Mouse (Mus musculus) cerebellum, adult 8-10 months (tissue): Measurements from ENCODE around the gene Exoc3l4.

Source experiments
- DNase-seq: peaks from one replicate; pipeline ENCODE4 v3.0.0; 2022

Exoc3l4 gene

DNA sequence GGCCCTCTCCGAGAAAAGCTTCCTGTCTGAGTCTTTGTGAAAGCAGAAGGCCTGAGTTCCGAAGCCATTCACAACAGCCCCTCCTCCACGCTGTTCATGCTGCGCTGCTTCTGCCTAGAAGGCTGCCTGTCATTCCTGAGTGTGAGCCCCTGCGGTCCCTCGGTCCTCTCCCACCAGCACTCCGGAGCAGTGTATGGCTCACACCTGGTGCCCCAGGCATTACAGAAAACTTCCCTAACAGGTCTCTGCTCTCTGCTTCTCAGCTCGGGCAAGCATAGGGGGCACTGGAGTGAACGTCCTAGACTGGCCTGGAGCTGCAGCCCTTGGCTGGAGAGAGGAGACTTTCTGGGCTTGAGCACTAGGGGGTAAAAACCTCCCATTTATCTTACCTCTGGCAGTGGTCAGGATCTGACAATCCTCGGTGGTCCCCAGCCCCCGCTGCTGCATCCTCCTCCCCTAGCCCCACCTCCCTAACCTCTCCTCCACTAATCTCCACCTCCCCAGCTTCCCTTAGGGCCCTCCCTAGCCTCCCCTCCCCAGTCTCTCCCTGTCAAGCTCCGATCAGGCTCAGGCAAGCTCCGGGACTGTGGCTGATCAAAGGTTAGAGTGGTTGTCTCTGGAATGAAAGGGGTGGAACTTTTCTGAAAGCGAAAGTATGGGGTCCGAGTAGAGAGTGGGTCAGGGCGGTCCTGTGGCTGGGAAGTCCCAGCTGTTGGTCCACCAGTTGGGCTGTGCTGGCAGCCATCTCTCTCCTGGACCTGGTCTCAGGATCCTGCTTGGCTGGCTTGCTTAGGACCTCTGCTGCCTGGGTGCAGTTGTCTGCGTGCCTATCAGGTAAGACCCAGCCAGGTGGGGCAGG is at the start of gene Exoc3l4:
Gene Exoc3l4, plus strand, starts transcription at position 97 of the 859 bp plus-strand sequence.
- no peak for DNase-seq

DNA sequence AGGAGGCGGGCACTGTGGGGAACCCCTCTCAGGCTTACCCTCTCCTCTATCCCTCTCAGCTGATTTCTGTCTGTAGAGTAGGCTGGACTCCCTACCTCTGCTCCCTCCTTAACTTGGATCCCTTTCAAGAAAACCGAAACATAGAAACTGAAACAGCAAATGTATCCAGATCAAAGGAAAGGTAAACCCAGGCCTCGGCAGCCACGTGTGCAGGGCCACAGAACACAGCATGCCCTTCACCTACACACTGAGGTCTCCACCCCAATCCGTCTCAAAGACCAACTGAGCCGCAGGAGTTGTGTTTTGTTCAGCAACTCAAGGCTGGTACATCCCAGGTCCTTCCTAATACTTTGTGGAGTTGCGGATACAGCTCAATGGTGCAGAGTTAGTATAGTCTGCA is 49.8 kb upstream of the Exoc3l4 start:
- DNase-seq, result no peak

DNA sequence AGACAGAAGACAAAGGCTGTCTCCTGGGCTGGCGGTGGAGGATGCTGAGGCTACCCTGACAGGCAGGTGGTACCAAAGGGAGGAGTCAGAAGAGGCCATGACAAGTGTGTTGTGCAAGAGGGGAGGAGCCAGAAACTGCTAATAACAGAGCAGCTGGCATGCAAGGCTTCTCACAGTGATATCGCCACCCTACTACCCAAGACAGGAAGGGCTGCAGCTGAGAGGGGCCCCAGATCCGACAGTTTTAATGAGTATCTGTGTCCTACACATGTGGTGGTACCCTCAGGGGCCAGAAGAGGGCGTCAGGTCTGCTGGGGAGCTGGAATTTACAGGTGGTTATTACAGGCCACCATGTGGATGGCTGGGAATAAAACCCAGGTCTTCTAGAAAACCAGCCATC is 46.6 kb upstream of the Exoc3l4 start:
- no peak for DNase-seq

DNA sequence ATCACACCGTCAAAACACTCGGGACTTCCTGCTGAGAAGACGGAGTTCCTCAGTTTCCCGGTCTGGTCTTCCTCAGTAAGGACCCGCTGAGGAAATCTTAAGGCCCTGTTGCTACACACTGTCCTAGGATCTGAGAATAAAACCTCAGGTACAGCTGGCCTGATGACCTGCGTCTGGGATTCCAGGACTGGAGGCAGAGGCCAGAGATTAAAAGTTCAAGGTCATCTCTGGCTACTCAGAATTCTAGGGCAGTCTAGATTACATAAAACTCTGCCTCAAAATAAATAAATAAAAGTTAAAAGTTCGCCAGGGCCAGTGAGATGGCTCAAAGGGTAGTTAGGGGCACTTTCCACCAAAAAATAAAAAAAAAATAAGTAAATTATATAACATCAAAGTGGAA is 44.9 kb upstream of the Exoc3l4 start:
- DNase-seq, result no peak

DNA sequence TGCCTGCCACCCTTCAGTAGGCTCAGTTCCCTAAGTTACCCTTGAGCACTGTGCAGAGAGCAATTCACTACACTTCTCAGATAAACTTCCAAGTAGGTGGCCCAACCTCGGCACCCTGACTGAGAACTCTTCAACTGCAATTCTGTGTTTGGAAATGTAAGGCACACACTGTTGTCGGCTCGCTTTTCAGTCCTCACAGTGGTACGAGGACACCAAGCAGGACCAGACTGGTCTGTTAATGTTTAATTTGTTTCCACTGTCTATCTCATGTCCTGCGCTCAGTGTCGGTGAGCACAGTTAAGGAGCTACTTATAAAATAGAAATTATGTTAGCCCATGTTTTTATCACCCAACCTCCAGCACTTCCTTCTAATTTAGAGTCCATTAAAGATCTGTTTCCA is 43.4 kb upstream of the Exoc3l4 start:
- no peak for DNase-seq

DNA sequence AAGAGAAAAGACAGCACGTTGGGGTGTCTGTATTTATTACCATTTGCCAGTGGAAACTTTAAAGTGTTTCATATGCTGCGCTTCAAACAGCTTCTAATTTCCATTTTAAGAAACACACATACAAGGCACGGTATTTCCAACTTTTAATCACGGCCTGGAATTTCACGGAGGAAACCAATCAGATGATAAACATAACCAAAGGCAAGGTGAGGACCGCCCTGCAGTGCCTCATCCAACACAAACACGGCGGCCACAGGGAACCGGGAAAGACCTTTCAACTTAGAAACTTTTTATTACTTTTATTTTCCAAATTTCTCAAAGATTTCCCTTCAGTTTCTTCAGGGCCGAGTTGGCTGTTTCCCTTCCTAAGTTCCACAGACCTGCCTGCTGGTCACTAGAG is 42.1 kb upstream of the Exoc3l4 start:
- DNase-seq, result no peak

DNA sequence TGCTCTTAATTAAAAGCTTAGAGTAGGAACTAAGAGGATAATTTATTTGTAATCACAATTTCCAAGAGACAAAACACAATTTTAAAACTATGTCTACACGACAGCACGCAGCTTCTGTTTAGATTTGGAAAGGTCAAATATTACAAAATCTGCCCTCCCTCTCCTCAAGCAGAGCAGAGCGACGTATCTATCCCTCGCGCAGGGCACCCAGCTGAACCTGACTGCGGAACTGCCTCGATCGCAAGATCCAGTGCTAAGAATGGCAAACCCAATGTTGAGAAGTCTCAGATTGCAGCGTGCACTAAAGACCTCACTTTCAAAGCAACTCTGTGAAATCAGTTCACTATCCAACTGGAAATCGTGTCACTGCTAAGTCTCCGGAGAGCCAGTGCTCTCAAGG is 41.3 kb upstream of the Exoc3l4 start:
- DNase-seq, result no peak

DNA sequence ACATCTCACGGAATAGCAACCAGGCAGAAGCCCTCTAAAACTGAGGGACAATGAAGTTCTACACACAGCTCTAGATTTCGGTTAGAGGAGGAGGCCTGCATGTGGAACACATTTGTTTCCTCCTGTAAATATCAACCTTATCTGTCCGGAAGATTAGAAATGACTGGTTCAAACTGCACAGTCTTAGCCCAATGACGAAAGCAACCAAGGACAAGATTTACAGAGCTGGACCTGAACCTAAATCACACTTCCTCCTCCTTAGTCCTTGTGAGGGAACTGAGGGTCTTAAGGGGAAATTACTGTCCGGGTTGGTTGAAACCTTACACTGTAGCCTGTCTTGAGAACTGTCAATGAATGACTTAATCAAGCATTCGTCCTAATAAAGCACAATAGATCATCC is 40.8 kb upstream of the Exoc3l4 start:
- no peak for DNase-seq

DNA sequence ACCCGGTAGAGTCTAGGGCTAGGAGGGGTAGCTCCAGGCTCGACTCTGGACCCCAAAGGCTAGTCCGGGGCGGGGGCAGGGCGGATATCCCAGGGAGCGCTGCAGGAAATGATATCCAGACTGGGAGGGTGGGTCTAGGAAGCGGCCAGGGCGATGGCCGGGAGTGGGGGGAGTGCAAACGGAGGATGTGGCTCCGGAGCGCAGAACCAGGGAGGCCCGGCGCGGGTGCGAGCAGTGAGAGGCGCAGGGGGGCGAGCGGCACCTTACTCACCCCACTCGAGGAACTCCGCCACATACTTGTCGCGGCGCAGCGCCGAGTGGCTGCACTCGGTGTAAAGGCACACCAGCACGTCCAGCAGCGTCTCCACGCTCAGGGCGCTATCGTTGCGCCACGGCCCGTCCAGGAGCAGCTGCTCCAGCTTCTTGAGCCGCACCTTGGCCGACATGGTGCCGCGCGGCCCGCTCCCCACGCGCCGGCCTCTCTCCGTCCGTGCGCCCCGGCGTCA is 39.9 kb upstream of the Exoc3l4 start:
- DNase-seq, result peak; percentile 45

DNA sequence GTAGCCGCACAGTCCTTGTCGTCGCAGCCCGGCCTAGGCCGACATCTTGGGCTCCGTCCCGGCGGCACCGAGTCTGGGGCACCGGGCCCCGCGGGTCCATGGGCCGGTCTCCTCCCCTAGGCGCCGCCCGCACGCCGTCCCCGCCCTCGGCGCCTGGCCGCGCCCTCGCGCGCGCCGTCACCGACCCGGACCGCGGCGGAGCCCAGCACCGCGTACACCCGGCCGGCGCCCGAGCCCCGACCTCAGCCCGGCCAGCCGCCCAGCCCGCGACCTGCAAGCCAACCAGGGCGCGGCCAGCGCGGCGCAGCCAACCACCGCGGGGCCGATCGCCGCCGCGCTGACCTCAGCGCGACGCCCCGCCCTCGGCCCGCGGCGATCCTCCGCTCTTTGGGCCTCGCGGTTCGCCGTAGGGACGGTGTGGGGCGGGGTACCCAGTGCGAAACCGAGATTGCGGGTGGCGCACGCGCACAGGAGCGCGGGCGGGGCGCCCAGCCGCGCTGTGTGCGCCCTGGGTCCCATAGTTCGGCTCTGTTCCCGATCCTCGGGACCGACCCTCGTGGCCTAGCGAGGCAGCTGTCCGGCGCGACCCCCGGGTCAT is 39.3 kb upstream of the Exoc3l4 start, which contains the start of gene Cdc42bpb:
Gene Cdc42bpb, minus strand, starts transcription at position 343 of the 598 bp plus-strand sequence.
- peak; percentile 95 for DNase-seq

DNA sequence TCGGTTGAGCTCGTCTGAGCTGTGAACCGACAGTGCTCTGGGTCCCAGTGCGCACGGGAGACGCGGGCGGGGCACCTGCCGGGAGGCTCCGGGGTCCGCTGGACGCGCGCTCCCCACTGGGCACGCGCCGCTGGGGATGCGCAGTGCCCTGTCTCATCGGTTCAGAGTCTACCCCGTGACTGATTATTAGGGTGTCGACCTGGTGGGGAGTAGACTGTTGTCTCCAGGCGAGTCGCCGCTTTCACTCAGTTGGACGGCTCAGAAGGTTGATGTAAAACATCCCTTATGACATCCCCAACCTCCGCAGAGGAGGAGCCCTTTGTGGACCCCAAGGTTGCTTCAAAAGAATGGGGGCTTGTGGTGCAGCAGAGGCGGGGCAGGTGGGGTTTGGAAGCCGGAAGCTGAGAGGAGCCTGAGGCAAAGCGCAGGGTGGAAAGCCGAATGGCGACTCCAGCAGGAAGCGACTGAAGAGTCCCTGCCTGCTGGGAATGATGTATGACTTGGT is 38.8 kb upstream of the Exoc3l4 start:
- no peak for DNase-seq

DNA sequence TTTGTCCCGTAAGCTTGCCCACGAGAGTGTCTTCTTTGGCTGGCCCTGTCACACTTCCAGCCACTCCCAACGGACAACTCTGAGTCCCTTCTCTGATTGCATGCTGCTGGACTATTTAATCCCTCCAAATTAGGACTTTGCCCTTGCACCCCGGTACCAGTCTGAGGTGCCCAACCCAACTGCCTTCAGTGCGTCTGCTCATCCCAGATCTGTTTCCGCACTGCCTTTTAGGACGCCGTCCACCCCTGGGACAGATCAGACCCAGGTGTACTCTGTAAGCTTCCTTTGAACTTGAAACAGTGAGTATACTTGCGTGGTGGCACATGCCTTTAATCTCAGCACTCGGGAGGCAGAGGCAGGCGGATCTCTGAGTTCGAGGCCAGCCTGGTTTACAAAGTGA is 38.0 kb upstream of the Exoc3l4 start:
- no peak for DNase-seq

DNA sequence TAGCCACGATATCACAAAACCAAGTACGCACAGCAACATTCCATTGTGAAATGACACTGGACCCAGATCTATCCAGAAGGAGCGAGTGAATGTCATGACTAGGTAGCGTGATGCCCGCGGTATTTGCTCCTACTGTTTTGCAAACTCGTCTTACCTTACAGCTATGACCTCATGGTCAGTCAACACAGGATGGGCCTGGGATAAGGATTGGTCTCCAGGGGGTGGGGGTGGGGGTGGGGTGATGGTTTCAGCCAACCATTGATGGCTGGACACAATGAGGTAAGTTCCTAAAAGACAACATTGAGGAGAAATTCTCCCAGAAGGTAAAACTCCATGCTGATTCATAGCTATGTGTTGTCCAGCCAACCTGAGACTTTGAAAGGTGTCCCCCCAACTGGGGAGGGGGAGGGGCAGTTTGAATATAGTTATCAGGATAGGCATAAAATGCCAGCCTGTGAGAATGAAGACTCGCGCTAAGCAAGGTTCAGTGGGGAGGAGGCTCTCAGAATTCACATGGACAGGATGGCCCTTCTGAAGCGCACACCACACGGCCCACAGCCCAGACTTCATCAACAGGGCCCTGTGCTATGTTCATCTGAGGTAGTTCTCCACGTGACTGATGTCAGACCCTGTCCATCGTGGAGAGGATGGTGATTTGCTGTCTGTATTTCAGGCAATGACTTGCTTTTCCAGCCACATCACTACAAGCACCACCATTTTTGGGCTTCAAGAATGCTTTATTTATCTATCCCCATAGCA is 30.8 kb upstream of the Exoc3l4 start:
- DNase-seq, result no peak

DNA sequence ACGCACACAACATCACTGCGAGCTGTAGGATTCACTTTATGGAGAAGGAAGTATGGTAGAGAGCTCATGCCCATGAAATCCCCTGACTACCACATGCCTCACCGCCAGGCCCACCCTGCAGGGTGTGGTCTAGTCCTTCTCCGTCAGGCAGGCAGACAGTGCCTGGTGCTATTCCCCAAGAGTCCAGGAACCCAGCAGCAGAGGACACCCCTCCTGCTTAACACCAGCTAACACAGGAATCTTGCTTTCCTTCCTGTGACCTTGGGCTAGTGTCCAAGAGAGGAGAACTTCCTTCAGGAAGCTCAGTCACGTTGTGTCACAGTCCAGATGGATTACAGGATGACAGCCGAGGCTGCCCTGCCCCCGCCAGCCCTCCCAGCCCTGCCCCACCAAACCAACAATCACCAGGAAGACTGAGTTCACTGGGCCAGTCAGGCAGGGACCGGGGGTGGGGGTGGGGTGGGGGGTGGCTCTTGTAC is 30.1 kb upstream of the Exoc3l4 start:
- DNase-seq, result no peak

DNA sequence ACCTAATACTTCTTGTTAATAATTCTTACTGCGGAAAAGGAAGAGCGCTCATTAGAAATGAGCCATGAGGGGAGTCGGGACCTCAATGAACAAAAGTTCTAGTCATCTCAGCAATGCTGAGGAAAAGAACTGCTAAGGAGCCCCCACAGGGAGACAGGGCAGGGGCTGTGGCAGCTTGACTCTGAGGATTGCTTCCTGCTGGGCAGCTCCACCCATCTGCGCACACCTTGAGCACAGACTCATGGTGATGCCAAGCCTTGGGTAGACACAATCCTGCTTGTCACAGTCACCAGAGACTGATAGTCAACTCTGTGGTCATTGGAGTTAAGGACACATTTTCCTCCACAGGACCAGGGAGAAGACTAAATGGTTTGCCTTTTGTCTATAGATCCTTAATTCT is 29.7 kb upstream of the Exoc3l4 start:
- no peak for DNase-seq

DNA sequence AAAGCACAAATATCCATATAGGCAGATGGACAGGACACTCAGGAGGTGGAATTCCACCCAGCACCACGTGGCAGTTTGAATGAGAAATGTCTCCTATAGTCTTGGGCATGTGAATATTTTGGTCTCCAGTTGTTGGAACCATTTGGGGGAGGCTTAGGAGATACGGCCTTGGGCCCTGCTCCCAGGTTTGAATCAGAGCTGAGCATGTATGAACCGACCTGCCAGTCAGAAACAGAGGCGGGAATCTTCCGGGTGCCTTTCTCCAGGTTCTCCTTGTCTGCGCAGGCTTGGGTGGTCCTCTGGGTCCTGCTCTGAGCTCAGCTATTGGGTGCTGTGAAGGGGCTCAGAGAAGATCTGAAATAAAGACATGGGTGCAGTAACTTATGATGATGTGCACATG is 22.8 kb upstream of the Exoc3l4 start:
- no peak for DNase-seq

DNA sequence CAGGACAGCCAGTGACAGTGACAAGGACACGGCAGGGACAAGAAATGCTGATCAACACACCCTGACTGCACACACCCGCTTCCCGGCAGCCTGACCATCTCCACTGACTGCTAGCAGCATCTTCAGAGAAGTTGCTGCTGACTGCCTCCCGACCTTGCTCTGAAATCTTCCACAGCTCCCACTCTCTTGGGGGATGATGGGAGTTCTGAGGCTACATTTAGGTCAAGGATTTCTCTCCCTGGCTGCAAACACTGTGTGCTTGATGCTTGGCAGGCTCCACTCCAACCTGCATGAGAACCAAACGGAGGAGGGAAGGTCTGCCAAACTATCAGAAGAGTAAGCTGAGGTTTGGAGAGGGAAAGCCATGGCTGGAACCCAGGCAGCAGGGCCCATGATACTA is 19.8 kb upstream of the Exoc3l4 start:
- no peak for DNase-seq

DNA sequence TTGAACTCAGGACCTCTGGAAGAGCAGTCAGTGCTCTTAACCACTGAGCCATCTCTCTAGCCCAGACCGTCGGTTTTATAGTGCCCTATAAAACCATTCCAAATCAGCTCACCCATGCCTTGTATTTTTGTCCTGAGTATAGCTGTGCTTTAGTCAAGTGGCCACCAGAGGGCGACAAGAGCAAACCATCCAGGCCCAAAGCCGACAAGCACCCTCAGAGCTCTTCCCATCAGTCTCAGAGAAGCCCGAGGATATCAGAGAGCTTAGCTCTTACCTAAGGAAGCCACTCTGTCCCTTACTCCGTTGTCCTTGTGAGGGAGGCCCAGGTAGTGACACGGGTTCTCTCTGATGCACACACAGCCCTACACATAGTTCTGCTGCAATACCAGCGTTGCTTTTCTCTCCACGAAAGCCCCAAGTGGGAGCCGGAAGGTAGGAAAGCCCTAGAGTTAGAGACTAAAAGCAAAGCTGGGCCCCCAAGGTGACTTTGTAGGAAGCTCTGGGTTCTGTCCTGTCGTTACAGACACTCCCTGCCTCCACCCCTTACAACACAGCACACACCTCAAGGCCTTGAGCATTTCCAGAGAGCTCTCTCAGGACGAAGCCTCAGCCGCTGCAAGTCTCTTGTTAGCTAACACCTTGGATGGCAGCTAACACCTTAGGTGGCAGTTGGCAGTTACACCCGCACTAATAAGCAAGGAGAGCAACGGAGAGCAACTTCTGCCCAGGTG is 15.2 kb upstream of the Exoc3l4 start:
- peak; percentile 76 for DNase-seq

DNA sequence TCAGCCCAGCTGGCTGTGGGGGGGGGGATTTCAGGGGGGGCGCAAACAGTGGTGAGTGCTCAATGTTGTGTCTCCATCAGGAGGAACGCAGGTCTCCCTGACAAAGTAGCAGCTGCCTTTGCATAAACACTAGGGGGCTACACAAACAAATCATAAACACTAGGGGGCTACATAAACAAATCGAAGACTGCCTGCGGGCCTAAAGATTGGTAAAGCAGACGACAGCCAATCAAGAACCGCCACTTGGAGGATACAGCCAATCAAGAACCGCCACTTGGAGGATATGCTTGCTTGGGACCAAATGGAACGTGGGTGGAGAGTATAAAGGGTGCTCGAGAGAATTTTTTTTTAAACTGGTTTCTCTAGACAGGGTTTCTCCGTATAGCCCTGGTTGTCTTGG is 11.9 kb upstream of the Exoc3l4 start:
- DNase-seq, result no peak

DNA sequence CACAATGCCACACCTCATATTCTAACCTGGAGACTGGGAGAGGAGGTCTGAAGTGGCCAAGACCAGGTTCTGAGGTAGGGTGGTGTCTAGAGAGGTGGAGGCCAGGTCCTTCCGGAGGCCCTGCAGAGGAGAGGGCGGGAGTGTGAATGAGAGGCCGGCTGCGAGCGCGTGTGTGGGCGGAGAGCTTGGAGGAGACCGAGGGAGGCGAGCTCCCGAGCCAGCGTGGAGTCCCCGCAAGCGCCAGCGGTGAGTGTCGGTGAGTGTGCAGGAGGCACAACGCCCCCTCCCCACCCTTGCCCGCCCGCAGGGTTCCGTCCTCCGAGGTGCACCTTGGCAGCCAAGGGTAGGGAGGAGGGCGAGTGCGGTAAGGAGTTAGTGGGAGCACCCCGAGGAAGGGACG is 10.2 kb upstream of the Exoc3l4 start, which contains the start of gene Lbhd2:
Gene Lbhd2, plus strand, starts transcription at position 188 of the 400 bp plus-strand sequence.
- no peak for DNase-seq

DNA sequence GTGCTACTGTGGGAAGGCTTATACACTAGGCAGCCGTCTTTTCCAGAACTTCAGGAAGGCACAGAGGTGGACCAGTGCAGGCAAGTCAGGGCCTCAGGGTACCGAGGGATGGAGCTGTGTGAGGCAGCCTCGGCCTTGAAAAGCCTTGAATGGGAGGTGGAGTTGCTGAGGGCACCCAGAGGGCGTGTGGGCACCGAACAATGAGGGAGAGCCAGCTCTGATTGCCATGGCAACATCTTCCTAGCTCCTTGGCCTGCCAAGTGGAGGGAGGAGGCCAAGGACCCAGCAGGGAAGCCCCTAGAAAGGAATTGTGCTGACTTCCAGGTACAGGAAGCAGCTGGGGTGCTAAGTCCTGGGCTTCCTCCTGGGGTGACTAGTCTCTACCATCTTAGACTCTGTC is 7.2 kb upstream of the Exoc3l4 start:
- no peak for DNase-seq

DNA sequence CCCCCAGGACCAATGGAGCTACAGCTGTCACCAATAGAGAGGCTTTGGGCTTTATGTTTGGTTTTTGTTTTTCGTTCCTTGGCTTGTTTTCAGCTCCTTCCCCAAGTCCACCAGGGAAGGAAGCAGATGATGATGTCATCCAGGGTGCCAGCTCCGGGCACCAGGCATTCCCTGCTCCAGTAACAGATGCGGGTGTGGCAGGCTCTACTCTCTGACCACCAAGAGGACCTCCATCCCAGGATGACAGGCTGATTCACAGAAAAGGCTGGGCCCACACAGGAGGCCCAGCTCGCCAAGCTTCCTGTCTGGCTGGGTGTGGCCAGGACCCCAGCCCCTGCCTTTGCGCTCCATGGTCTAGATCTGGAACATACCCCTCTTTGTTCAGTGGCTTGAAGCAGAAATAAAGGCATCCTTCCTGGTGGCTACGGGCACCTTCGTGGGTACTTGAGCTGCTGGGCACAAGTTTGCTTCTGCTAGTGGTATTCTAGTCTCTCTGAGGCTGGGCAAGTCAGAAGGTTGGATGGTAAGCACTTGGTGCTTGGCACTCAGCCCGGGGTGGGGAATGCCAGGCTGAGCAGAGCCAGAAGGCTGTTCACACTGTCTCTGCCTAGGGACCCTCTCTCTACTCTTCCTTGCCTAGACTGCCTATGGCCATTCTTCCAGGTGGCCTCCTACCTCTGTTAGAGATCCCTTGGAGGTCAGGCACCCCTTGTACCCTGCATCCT is 5.0 kb upstream of the Exoc3l4 start:
- DNase-seq, result no peak
